Mouse (Mus musculus) forebrain, embryonic 12.5 days (tissue): ENCODE results near the gene Jpt2. TPM values are rescaled to one million over a fixed set of nuclear protein-coding genes. Genes with fewer than 3 reads are reported as not detected.
"Not testable (repeated sequence)": the region's sequence is repeated elsewhere in the genome, so short reads cannot be mapped to it uniquely, and the experiment has no call there.

ENCODE experiments used
- ATAC-seq: fragments of 200-750 bp; cut with Nextera tagmentation; 2 replicates; pipeline ENCODE4 v1.8.0; 2017; ENCODE audit warnings: moderate TSS enrichment; ENCODE audit not compliant: low FRiP score
- H3K27ac ChIP-seq: fragments of 300-500 bp; sonication (generic); 2 replicates; pipeline ENCODE4 v1.5.1; 2016; ENCODE audit warnings: mild to moderate bottlenecking
- H3K27me3 ChIP-seq: fragments of 300-500 bp; sonication (generic); 2 replicates; pipeline ENCODE4 v1.6.1; 2016; ENCODE audit warnings: mild to moderate bottlenecking
- H3K36me3 ChIP-seq: fragments of 300-500 bp; sonication (generic); replicated peaks from 2 replicates; pipeline ENCODE4 v1.6.1; 2016; ENCODE audit warnings: mild to moderate bottlenecking
- H3K4me1 ChIP-seq: fragments of 300-500 bp; sonication (generic); 2 replicates; pipeline ENCODE4 v1.6.1; 2016
- H3K4me2 ChIP-seq: fragments of 300-500 bp; sonication (generic); 2 replicates; pipeline ENCODE4 v1.6.1; 2016; ENCODE audit warnings: mild to moderate bottlenecking, moderate library complexity
- H3K4me3 ChIP-seq: fragments of 300-500 bp; sonication (generic); replicated peaks from 2 replicates; pipeline ENCODE4 v1.5.1; 2016; ENCODE audit warnings: mild to moderate bottlenecking
- H3K9ac ChIP-seq: fragments of 300-500 bp; sonication (generic); 2 replicates; pipeline ENCODE4 v1.6.1; 2016; ENCODE audit warnings: mild to moderate bottlenecking
- H3K9me3 ChIP-seq: fragments of 300-500 bp; sonication (generic); 2 replicates; pipeline ENCODE4 v1.6.1; 2016
- WGBS: fragments of 180-500 bp; shearing (Covaris S2); methylation state at CpG from one replicate; pipeline ENCODE4 v1.1.7; 2016; 5-methylcytosine and 5-hydroxymethylcytosine counted together
- polyA plus RNA-seq: library from polyadenylated mRNA; unstranded; fragments of >200 nt; fragmentation: Nextera tagmentation; extraction: Ambion mirVana; gene quantifications from 2 replicates; pipeline ENCODE4 v1.2.1, GENCODE M21; 2016

Jpt2 gene
- polyA plus RNA-seq, 1 experiment from 2014 or later = 312 TPM

DNA sequence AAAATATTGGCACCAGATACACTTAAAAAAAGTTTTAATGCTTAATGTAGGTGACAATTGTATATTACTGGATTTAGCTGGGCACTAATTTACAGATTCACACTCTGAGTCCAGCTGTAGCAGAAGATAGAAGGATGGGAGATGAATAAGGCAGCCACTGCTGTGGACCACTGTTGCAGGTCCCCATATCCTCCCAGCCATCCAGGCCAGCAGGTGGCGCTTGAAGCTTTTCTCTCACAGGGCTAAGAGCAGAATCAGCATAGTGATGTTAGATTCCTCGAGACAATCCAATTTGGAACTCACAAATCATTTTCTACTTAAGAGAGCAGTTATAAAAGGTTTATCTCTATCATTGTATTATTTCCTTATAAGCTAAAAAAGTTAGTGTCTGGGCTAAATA, 18.0 kb downstream of the Jpt2 start:
- H3K27me3 ChIP-seq, H3K9me3 ChIP-seq, H3K4me2 ChIP-seq, H3K4me3 ChIP-seq, H3K4me1 ChIP-seq, H3K9ac ChIP-seq, ATAC-seq, H3K27ac ChIP-seq: not testable (repeated sequence)
- peaks cover 49% of the 10 kb centered on the region for H3K36me3 ChIP-seq
- WGBS = 25% methylated on average over 2 of the region's 2 CpGs

DNA sequence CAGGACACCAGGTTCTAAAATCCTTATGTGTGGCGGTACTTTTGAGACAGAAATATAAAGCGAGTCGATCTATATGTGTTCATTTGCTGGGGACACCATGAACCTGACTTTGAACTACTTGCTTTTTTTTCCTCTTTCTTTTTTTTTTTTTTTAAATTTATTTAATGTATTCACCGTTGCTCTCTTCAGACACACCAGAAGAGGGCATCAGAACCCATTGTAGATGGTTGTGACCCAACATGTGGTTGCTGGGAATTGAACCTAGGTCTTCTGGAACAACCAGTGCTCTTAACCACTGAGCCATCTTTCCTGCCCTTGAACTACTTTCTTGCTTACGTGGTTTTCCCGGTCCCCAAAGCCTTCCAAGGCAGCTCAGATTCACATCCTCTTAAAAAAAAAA, 23.2 kb downstream of the Jpt2 start:
- ATAC-seq = no peak
- peak overlapping the region; percentile 75 for H3K4me2 ChIP-seq
- 47% methylated on average over 6 of the region's 6 CpGs for WGBS

DNA sequence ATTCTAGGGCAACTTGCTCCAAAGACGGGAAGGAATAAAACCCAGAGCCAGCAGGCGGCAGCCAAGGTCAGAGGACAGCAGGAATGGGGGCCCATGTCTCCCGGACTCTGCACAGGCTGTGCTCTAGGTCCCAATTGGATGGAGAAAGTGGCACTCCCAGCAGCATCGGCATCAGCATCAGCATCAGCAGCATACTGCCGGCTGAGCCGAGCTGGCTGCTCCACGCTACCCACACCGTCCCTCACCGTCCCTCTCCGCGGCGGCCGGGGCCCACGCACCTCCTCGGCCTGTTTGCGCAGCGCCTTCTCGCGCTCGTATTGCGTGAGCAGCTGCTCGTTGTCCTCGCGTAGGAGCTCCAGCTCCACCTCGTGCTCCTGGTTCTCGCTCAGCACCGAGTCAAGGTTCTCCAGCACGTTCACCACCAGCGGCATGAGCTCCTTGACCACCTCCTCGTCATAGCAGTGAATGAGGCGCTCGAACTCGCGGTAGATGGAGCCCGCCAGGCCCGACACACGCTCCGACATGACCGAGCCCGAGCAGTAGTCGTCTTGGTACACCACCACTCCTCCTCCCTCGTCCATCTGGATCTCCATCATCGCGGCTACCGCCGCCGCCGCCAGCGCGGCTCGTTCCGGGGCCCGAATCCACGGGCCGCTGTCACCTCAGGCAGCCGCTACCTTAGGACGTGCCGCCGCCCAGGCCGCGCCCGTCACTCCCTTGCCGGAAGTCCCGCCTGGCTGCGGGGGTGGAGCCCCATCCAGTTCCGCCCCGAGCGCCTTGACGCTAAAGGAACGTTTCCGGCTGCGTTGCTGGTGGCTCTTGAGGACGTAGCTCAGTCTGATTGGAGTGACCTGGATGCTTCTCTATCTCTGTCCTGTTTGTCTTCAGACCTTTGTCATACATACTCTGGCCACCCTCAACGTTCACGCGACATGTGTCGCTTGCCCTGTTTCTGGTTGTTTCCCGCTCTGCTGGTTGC, 23.9 kb downstream of the Jpt2 start, which contains the start of gene Mapk8ip3:
Mapk8ip3 (minus strand) TSS at position 719 of the 979 bp plus-strand sequence.
- H3K4me1 ChIP-seq = peaks cover 27% of the 10 kb centered on the region
- H3K36me3 ChIP-seq = peaks cover 10% of the 10 kb centered on the region; the same call in 1 of the 2 replicates
- no peaks in the 10 kb centered on the region for H3K27me3 ChIP-seq
- H3K9ac ChIP-seq = peak within 1 kb of the TSS; percentile 93
- ATAC-seq = peak; percentile 98
- H3K4me2 ChIP-seq = peak within 1 kb of the TSS; percentile 75
- WGBS = under 1% methylated on average over 78 of the region's 78 CpGs
- H3K4me3 ChIP-seq = peak within 1 kb of the TSS; percentile 93
- no peaks in the 10 kb centered on the region for H3K9me3 ChIP-seq
- H3K27ac ChIP-seq = peak within 1 kb of the TSS; percentile 88

More for the DNA sequence above, 23.2 kb downstream of the Jpt2 start:
- Histone ChIP-seq H3K4me3 (peak overlapping the region; percentile 93), H3K27me3 (no peaks in the 10 kb centered on the region), H3K4me1 (peaks cover 27% of the 10 kb centered on the region), H3K9me3 (no peaks in the 10 kb centered on the region), H3K9ac (peak overlapping the region; percentile 93), H3K36me3 (peaks cover 10% of the 10 kb centered on the region; the same call in 1 of the 2 replicates), H3K27ac (peak overlapping the region; percentile 88)

DNA sequence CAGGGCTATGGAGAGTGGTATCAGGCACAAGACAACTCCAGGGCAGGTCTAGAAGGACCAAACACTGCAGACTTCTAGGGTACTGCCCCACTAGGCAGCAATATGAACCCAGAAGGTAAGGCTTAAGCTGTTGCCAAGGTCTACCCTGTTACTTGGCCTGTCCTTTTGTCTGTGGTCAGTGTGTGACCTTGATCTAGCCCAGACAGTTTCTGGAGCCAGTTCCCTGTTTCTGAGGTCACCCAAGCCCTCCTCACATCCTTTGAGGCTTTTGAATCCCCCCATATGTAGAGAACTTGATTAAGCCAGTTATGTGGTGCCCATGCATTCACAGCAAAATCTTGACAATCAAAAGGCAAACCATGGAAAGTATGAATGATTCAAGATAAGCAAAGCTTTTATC, 24.8 kb downstream of the Jpt2 start:
- no peak overlapping the region for H3K27ac ChIP-seq
- peaks cover 8% of the 10 kb centered on the region; the same call in 1 of the 2 replicates for H3K36me3 ChIP-seq
- H3K9ac ChIP-seq = peak overlapping the region; percentile 93
- H3K9me3 ChIP-seq = no peaks in the 10 kb centered on the region
- peaks cover 27% of the 10 kb centered on the region for H3K4me1 ChIP-seq
- H3K4me3 ChIP-seq = peak overlapping the region; percentile 93
- no peaks in the 10 kb centered on the region for H3K27me3 ChIP-seq
- H3K4me2 ChIP-seq = peak overlapping the region; percentile 75
- ATAC-seq = no peak

DNA sequence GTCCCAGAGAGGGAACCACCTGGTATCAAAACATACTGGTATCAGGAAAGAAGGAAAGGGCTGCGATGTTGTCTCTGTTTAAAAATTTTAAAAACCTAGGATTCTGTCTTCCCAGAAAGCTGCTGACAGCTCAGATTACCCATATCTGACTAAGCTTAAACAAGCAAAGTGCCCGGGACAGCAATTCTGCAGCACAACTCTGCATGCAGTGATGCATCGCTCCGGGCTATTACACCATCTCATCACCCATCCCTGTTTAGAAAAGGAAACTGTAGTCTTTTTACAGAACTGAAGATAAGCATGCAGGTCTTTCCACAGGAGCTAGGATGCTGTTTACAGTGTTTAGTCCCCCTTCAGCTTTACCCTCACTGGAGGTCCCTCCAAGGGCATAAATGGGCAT, 25.6 kb downstream of the Jpt2 start:
- H3K4me1 ChIP-seq = peaks cover 27% of the 10 kb centered on the region
- peak overlapping the region; percentile 93; the same call in 1 of the 2 replicates for H3K4me3 ChIP-seq
- peak overlapping the region; percentile 75 for H3K4me2 ChIP-seq
- no peak overlapping the region for H3K27ac ChIP-seq
- H3K36me3 ChIP-seq = peaks cover 7% of the 10 kb centered on the region; the same call in 1 of the 2 replicates
- no peak for ATAC-seq
- peak overlapping the region; percentile 93 for H3K9ac ChIP-seq
- H3K9me3 ChIP-seq = no peaks in the 10 kb centered on the region
- WGBS = 87% methylated on average over 4 of the region's 4 CpGs
- no peaks in the 10 kb centered on the region for H3K27me3 ChIP-seq

DNA sequence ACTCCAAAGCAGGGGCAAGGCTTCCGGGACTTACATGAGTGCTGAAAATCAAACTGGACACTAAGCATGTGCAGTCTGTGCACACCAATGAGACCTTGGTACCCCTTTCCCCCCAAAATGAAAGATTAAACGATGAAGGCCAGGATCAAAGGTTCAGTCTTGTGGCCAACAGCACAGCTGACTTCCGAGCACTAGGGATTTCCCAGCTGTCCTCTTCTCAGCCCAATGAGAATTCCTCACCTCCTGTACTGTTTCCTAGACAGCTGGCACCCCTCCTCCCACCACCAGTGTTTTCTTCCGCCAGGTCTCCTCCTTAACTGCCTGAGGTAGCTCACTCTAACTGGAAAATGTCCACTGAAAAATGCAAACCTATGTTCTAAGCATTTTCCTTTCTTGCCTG, 27.3 kb downstream of the Jpt2 start:
- Histone ChIP-seq H3K9ac (no peak overlapping the region), H3K27me3 (no peaks in the 10 kb centered on the region), H3K9me3 (no peaks in the 10 kb centered on the region), H3K27ac (no peak overlapping the region), H3K4me1 (peaks cover 27% of the 10 kb centered on the region), H3K36me3 (peaks cover 7% of the 10 kb centered on the region; the same call in 1 of the 2 replicates), H3K4me3 (no peak overlapping the region), H3K4me2 (no peak overlapping the region)
- WGBS = 83% methylated on average over 4 of the region's 4 CpGs
- ATAC-seq = no peak

DNA sequence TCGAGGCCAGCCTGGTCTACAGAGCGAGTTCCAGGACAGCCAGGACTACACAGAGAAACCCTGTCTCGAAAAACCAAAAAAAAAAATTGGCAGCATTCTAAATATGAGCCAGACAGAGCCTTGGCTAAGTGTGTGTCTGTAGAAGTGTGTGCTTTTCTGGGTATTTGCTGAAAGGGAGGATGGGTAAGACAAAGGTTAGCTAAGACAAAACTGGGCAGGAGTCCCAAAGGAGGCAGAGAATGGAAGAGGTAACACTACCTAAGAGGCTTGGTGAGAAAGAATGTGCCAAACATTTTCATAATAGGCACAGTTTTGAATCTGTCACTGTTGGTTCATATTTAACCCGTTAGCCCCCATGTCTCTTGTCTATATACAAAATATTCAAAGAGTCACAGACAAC, 28.1 kb downstream of the Jpt2 start:
- Histone ChIP-seq H3K9ac (no peak overlapping the region), H3K4me3 (no peak overlapping the region), H3K27me3 (no peaks in the 10 kb centered on the region), H3K9me3 (no peaks in the 10 kb centered on the region), H3K4me2 (no peak overlapping the region), H3K36me3 (peaks cover 10% of the 10 kb centered on the region), H3K4me1 (peaks cover 27% of the 10 kb centered on the region), H3K27ac (no peak overlapping the region)
- ATAC-seq = no peak
- 94% methylated on average over 4 of the region's 4 CpGs for WGBS

DNA sequence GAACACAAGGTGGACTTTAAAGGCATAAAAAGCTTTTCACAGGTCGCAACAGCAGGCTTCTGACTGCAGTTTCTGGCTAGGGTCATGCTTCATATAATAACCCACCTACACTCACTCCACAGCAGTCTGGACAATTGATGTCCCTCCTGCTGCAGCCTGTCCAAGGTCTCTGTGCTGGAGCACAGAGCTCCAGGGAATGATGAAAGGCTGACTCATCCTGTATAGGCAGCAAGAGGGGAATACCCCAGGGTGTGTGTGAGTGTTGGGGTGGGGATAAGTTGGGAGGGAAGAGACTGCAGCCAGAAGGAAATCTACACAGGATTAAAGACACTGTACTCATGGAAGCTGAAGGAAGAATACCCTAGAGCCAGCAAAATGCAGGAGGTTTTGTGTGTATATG, 31.0 kb downstream of the Jpt2 start:
- 91% methylated on average over 1 of the region's 1 CpGs for WGBS
- ATAC-seq = no peak
- peaks cover 38% of the 10 kb centered on the region for H3K36me3 ChIP-seq

DNA sequence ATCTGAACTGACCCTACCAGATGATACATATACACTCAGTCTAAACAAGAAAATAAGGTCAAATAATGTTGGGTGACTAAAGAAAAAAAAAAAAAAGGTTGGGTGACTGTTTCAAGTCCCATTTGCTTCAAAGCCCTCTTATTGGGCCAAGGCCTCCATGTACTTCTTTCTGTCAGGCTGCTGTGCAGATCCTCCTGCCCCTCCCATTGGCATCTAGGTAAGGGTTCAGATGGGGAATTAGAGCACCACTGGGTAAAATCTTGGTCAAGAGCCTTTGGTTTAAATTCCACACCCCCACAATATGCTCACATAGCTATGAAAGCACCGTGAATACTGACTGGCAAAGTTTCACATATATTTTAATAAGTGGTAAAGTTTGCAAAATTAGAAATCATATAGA, 37.2 kb downstream of the Jpt2 start:
- no peaks in the 10 kb centered on the region for H3K4me1 ChIP-seq
- WGBS = 93% methylated on average over 1 of the region's 1 CpGs
- no peak overlapping the region for H3K4me3 ChIP-seq
- no peak overlapping the region for H3K4me2 ChIP-seq
- H3K9ac ChIP-seq = no peak overlapping the region
- no peak for ATAC-seq
- no peak overlapping the region for H3K27ac ChIP-seq
- no peaks in the 10 kb centered on the region for H3K9me3 ChIP-seq
- no peaks in the 10 kb centered on the region for H3K27me3 ChIP-seq
- H3K36me3 ChIP-seq = peaks cover 90% of the 10 kb centered on the region

More for the DNA sequence above, 31.0 kb downstream of the Jpt2 start:
- Histone ChIP-seq H3K4me2 (no peak overlapping the region), H3K4me3 (no peak overlapping the region), H3K27ac (no peak overlapping the region), H3K9ac (no peak overlapping the region), H3K27me3 (no peaks in the 10 kb centered on the region), H3K4me1 (peaks cover 9% of the 10 kb centered on the region), H3K9me3 (no peaks in the 10 kb centered on the region)

DNA sequence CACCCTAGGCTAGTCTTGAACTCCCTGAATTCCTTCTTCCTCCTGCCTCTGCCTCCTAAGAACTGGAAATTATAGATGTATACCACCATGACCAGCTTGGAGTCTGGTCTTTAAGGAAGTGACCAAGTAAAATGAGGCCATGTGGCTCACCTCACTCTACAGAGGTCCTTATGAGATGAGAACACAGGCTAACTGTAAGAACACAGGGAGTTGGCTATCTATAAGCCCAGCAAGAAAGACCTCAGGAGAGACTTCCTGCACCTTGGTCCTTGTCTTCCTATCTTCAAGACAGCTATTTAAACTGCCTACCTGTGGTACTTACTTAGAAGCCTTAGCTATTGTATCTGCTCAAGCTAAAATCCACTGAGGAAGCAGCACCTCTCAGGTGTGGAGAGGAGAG, 46.5 kb downstream of the Jpt2 start:
- no peak for ATAC-seq
- Histone ChIP-seq H3K9me3 (no peaks in the 10 kb centered on the region), H3K27ac (no peak overlapping the region), H3K27me3 (no peaks in the 10 kb centered on the region), H3K9ac (no peak overlapping the region), H3K36me3 (peaks cover 97% of the 10 kb centered on the region), H3K4me1 (no peaks in the 10 kb centered on the region), H3K4me2 (no peak overlapping the region), H3K4me3 (no peak overlapping the region)

DNA sequence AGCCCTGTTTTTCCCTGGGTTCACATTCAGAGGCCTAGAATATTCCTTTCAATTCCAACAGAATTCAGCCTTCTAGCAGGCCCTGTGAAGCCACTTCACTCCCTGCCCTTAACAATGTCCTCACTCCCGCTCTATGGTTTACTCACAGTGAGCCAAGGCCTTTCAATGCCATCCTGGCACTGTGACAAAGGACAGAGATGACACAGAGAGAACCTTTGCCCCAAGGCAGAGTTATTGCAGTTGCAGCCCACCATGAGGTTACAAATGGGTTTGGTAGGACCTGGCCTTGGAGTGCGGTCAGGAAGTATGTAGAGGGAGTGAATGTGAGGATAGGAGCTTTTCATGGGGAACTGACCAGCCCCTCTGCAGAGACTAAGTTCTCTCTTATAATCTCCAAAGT, 52.9 kb downstream of the Jpt2 start:
- no peak for ATAC-seq
- Histone ChIP-seq H3K9me3 (no peaks in the 10 kb centered on the region), H3K4me2 (no peak overlapping the region), H3K4me3 (no peak overlapping the region), H3K36me3 (peaks cover 99% of the 10 kb centered on the region), H3K27me3 (no peaks in the 10 kb centered on the region), H3K4me1 (no peaks in the 10 kb centered on the region), H3K27ac (no peak overlapping the region), H3K9ac (no peak overlapping the region)
- WGBS = 98% methylated on average over 2 of the region's 2 CpGs

DNA sequence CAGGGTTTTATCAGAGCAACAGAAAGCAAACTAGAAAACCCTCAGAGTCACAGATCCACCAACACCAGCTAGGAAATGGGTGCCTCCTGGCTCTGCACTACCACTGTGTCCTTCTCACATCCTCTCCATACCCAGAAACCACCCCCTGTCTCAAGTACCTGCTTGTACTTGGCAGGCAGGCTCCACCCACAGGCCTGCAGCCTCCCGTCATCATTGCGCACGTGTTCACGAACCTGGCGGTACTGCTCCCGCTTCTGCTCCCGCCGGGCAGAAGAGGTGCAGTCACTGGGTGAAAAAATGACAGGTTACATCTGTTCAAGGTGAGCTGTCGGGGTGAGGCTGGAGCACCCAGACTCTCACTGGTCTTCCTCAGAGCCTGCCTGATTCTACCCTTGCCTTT, 56.7 kb downstream of the Jpt2 start:
- Histone ChIP-seq H3K4me3 (no peak overlapping the region), H3K27ac (no peak overlapping the region), H3K27me3 (no peaks in the 10 kb centered on the region), H3K9ac (no peak overlapping the region), H3K9me3 (no peaks in the 10 kb centered on the region), H3K36me3 (peaks cover 100% of the 10 kb centered on the region), H3K4me1 (no peaks in the 10 kb centered on the region), H3K4me2 (no peak overlapping the region)
- 95% methylated on average over 9 of the region's 9 CpGs for WGBS
- no peak for ATAC-seq
